Mouse (Mus musculus) MEL (cell line): ENCODE data around the gene Skida1. TPM values are rescaled to one million over a fixed set of nuclear protein-coding genes. Genes with fewer than 3 reads are reported as not detected.

Experiments
- DNase-seq: peaks from one replicate; pipeline ENCODE4 v3.0.0; 2011; ENCODE audit warnings: low read depth, low spot score
- H3K27ac ChIP-seq: 2 replicates; pipeline ENCODE4 v1.5.1; 2012; ENCODE audit warnings: low read depth, mild to moderate bottlenecking, control low read depth, low read length, moderate library complexity; ENCODE audit not compliant: control insufficient read depth
- H3K27me3 ChIP-seq, 2 experiments: fragments of 150-350 bp in 1 of 2; sonication (generic) in 1 of 2; 2 replicates each; pipeline ENCODE4 v1.6.1; 2012; ENCODE audit warnings: low read length in 2 of 2, mild to moderate bottlenecking in 2 of 2, improper control_type of control experiment in 1 of 2, moderate library complexity in 1 of 2; ENCODE audit not compliant: insufficient read depth in 2 of 2, control insufficient read depth in 1 of 2
- H3K36me3 ChIP-seq, 2 experiments: 2 replicates each; pipeline ENCODE4 v1.6.1; 2012 to 2014; ENCODE audit warnings: low read length in 2 of 2, improper control_type of control experiment in 1 of 2, inconsistent platforms in 1 of 2, mild to moderate bottlenecking in 1 of 2; ENCODE audit not compliant: insufficient read depth in 2 of 2, control insufficient read depth in 1 of 2
- H3K4me1 ChIP-seq, 2 experiments: fragments of 150-350 bp in 1 of 2; sonication (generic) in 1 of 2; 2 replicates each; pipeline ENCODE4 v1.6.1; 2012; ENCODE audit warnings: low read length in 2 of 2, improper control_type of control experiment in 1 of 2, mild to moderate bottlenecking in 1 of 2; ENCODE audit not compliant: insufficient read depth in 2 of 2, control insufficient read depth in 1 of 2
- H3K4me3 ChIP-seq, 2 experiments: fragments of 150-350 bp in 1 of 2; sonication (generic) in 1 of 2; 2 replicates each; pipeline ENCODE4 v1.5.1; 2012; ENCODE audit warnings: low read depth in 2 of 2, low read length in 2 of 2, mild to moderate bottlenecking in 2 of 2, moderate library complexity in 2 of 2, control low read depth in 1 of 2, improper control_type of control experiment in 1 of 2; ENCODE audit not compliant: control insufficient read depth in 1 of 2, insufficient read depth in 1 of 2
- H3K79me2 ChIP-seq: 2 replicates; pipeline ENCODE4 v1.6.1; 2012; ENCODE audit warnings: mild to moderate bottlenecking, low read length, moderate library complexity; ENCODE audit not compliant: control insufficient read depth, poor library complexity, insufficient read depth
- H3K9ac ChIP-seq: 2 replicates; pipeline ENCODE4 v1.6.1; 2012; ENCODE audit warnings: low read depth, mild to moderate bottlenecking, control low read depth, low read length, moderate library complexity; ENCODE audit not compliant: control insufficient read depth, poor library complexity, severe bottlenecking
- H3K9me3 ChIP-seq: fragments of 150-350 bp; sonication (generic); replicated peaks from 2 replicates; pipeline ENCODE4 v1.6.1; 2012; ENCODE audit warnings: mild to moderate bottlenecking, low read length, improper control_type of control experiment, moderate library complexity; ENCODE audit not compliant: insufficient read depth
- CHD1 ChIP-seq: IDR thresholded peaks from 2 replicates; pipeline ENCODE4 v1.6.1; 2012; ENCODE audit warnings: low read depth, mild to moderate bottlenecking, inconsistent platforms, low read length, improper control_type of control experiment
- CHD2 ChIP-seq: IDR thresholded peaks from 2 replicates; pipeline ENCODE4 v1.6.1; 2011; ENCODE audit warnings: low read length, improper control_type of control experiment
- ELF1 ChIP-seq: IDR thresholded peaks from 2 replicates; pipeline ENCODE4 v1.6.1; 2014; ENCODE audit warnings: low read depth, mild to moderate bottlenecking, inconsistent platforms, low read length, improper control_type of control experiment, moderate library complexity
- ETS1 ChIP-seq: IDR thresholded peaks from 2 replicates; pipeline ENCODE4 v1.6.1; 2012; ENCODE audit warnings: low read depth, mild to moderate bottlenecking, inconsistent platforms, low read length, improper control_type of control experiment, moderate library complexity
- GABPA ChIP-seq: IDR thresholded peaks from 2 replicates; pipeline ENCODE4 v1.6.1; 2012; ENCODE audit warnings: low read depth, mild to moderate bottlenecking, inconsistent platforms, low read length, improper control_type of control experiment, moderate library complexity
- GATA1 ChIP-seq: IDR thresholded peaks from 2 replicates; pipeline ENCODE4 v1.6.1; 2011; ENCODE audit warnings: low read depth, low read length, improper control_type of control experiment
- JUND ChIP-seq: IDR thresholded peaks from 2 replicates; pipeline ENCODE4 v1.6.1; 2011; ENCODE audit warnings: low read depth, mild to moderate bottlenecking, improper control_type of control experiment, low read length
- MAFK ChIP-seq: IDR thresholded peaks from 2 replicates; pipeline ENCODE4 v1.6.1; 2011; ENCODE audit warnings: low read depth, mild to moderate bottlenecking, low read length, improper control_type of control experiment, borderline replicate concordance
- MAZ ChIP-seq: IDR thresholded peaks from 2 replicates; pipeline ENCODE4 v1.6.1; 2012; ENCODE audit warnings: low read depth, mild to moderate bottlenecking, inconsistent platforms, low read length, improper control_type of control experiment
- MYB ChIP-seq: IDR thresholded peaks from 2 replicates; pipeline ENCODE4 v1.6.1; 2011; ENCODE audit warnings: mild to moderate bottlenecking, low read depth, low read length, improper control_type of control experiment
- MYC ChIP-seq: IDR thresholded peaks from 2 replicates; pipeline ENCODE4 v1.6.1; 2011; ENCODE audit warnings: low read depth, mild to moderate bottlenecking, low read length, improper control_type of control experiment, moderate library complexity
- NELFE ChIP-seq: IDR thresholded peaks from 2 replicates; pipeline ENCODE4 v1.6.1; 2011; ENCODE audit warnings: low read depth, low read length, improper control_type of control experiment
- POLR2A ChIP-seq, 2 experiments: IDR thresholded peaks; 2 replicates each; pipeline ENCODE4 v1.6.1; 2011 to 2012; ENCODE audit warnings: low read length in 2 of 2, mild to moderate bottlenecking in 2 of 2, control low read depth in 1 of 2, improper control_type of control experiment in 1 of 2, low read depth in 1 of 2, moderate library complexity in 1 of 2; ENCODE audit not compliant: control insufficient read depth in 1 of 2, insufficient read depth in 1 of 2, poor library complexity in 1 of 2
- POLR2AphosphoS2 ChIP-seq: IDR thresholded peaks from 2 replicates; pipeline ENCODE4 v1.6.1; 2011; ENCODE audit warnings: low read length, improper control_type of control experiment
- RAD21 ChIP-seq: IDR thresholded peaks from 2 replicates; pipeline ENCODE4 v1.6.1; 2011; ENCODE audit warnings: mild to moderate bottlenecking, low read depth, low read length, improper control_type of control experiment
- RCOR1 ChIP-seq: IDR thresholded peaks from 2 replicates; pipeline ENCODE4 v1.6.1; 2012; ENCODE audit warnings: low read depth, mild to moderate bottlenecking, inconsistent platforms, low read length, improper control_type of control experiment
- SMC3 ChIP-seq: IDR thresholded peaks from 2 replicates; pipeline ENCODE4 v1.6.1; 2011; ENCODE audit warnings: low read depth, low read length, improper control_type of control experiment
- TAL1 ChIP-seq: IDR thresholded peaks from 2 replicates; pipeline ENCODE4 v1.6.1; 2012; ENCODE audit warnings: mild to moderate bottlenecking, inconsistent platforms, low read length, moderate library complexity, mixed read lengths
- TBP ChIP-seq: IDR thresholded peaks from 2 replicates; pipeline ENCODE4 v1.8.0; 2011; ENCODE audit warnings: low read depth, low read length, improper control_type of control experiment
- UBTF ChIP-seq: IDR thresholded peaks from 2 replicates; pipeline ENCODE4 v1.6.1; 2012; ENCODE audit warnings: low read depth, mild to moderate bottlenecking, inconsistent platforms, low read length, improper control_type of control experiment, moderate library complexity, borderline replicate concordance; ENCODE audit not compliant: insufficient read depth
- USF2 ChIP-seq, 2 experiments: IDR thresholded peaks; 2 replicates each; pipeline ENCODE4 v1.6.1; 2011 to 2012; ENCODE audit warnings: improper control_type of control experiment in 2 of 2, low read length in 2 of 2, borderline replicate concordance in 1 of 2, inconsistent platforms in 1 of 2, low read depth in 1 of 2, mild to moderate bottlenecking in 1 of 2; ENCODE audit not compliant: insufficient read depth in 1 of 2
- ZKSCAN1 ChIP-seq: IDR thresholded peaks from 2 replicates; pipeline ENCODE4 v1.6.1; 2012; ENCODE audit warnings: low read depth, mild to moderate bottlenecking, inconsistent platforms, low read length, improper control_type of control experiment, moderate library complexity
- ZNF384 ChIP-seq: IDR thresholded peaks from 2 replicates; pipeline ENCODE4 v1.6.1; 2012; ENCODE audit warnings: low read depth, mild to moderate bottlenecking, inconsistent platforms, low read length, improper control_type of control experiment
- polyA plus RNA-seq, 2 experiments: library from polyadenylated mRNA; stranded (reverse) in 1 of 2; unstranded in 1 of 2; fragments of >175 nt in 1 of 2; fragments of >200 nt in 1 of 2; gene quantifications; 2 replicates each; pipeline versions ENCODE4 v1.2.1 to v1.2.4; 2012; ENCODE audit warnings: low replicate concordance in 2 of 2, low read depth in 1 of 2; ENCODE audit not compliant: insufficient read length in 2 of 2, insufficient read depth in 1 of 2, missing spikeins in 1 of 2
- total RNA-seq: library from RNA; depleted of rRNA; stranded (reverse); fragments of 300-350 nt; gene quantifications from 2 replicates; pipeline ENCODE4 v1.2.3, GENCODE M21; 2012

Gene Skida1
- total and polyA plus RNA-seq, 3 experiments = 0.12 to 0.88 TPM; not detected in 1

- H3K36me3 ChIP-seq = peaks cover 0 to 5% of the 10 kb centered on the region in 2 experiments; a peak in 1 of 4 replicates
- H3K9ac ChIP-seq = no peak overlapping the region
- peaks cover 10% of the 10 kb centered on the region; the same call in 1 of the 2 replicates for H3K79me2 ChIP-seq
- TF ChIP-seq MYB = no peak
- TF ChIP-seq MAFK = no peak
- no peak for TF ChIP-seq CHD1
- TF ChIP-seq CHD2 = no peak
- no peak for TF ChIP-seq ETS1
- no peak for TF ChIP-seq USF2 (IDR thresholded peaks at IDR 0.05; ENCODE audit: borderline replicate concordance in 1 of 2, insufficient read depth in 1 of 2, low read depth in 1 of 2, low read length in 2 of 2)
- no peak for TF ChIP-seq GATA1
- TF ChIP-seq POLR2AphosphoS2 = no peak
- no peak for TF ChIP-seq MAZ
- TF ChIP-seq POLR2A (IDR thresholded peaks at IDR 0.05; ENCODE audit: control insufficient read depth in 1 of 2, insufficient read depth in 1 of 2, low read depth in 1 of 2, low read length in 2 of 2, poor library complexity in 1 of 2) = no peak
- TF ChIP-seq TAL1 = no peak
- TF ChIP-seq SMC3 = no peak
- H3K4me3 ChIP-seq = no peak overlapping the region
- peaks cover 0 to 9% of the 10 kb centered on the region in 2 experiments; a peak in 1 of 4 replicates for H3K4me1 ChIP-seq
- H3K9me3 ChIP-seq = no peaks in the 10 kb centered on the region
- H3K27me3 ChIP-seq = peaks cover 2 to 5% of the 10 kb centered on the region in 2 experiments; a peak in 2 of 4 replicates
- no peak for DNase-seq
- H3K27ac ChIP-seq = no peak overlapping the region
Observed at GRCm38 (mm10) chr2:18051831-18052170, 3.0 kb upstream of the Skida1 start.

- H3K79me2 ChIP-seq = peaks cover 8% of the 10 kb centered on the region; the same call in 1 of the 2 replicates
- H3K27ac ChIP-seq = no peak overlapping the region
- TF ChIP-seq MAZ (no peak), ELF1 (no peak), UBTF (no peak), ZKSCAN1 (no peak), JUND (no peak), RAD21 (no peak), MYC (no peak), GABPA (no peak), CHD2 (no peak), USF2 (IDR thresholded peaks at IDR 0.05; ENCODE audit: borderline replicate concordance in 1 of 2, insufficient read depth in 1 of 2, low read depth in 1 of 2, low read length in 2 of 2) (no peak), RCOR1 (no peak), NELFE (no peak), POLR2AphosphoS2 (no peak), TBP (no peak), ZNF384 (no peak), TAL1 (no peak), CHD1 (no peak)
- peaks cover 0 to 9% of the 10 kb centered on the region in 2 experiments; a peak in 1 of 4 replicates for H3K4me1 ChIP-seq
- peaks cover 0 to 6% of the 10 kb centered on the region in 2 experiments; a peak in 1 of 4 replicates for H3K36me3 ChIP-seq
- H3K9me3 ChIP-seq = no peaks in the 10 kb centered on the region
- DNase-seq = no peak
- H3K4me3 ChIP-seq = no peak overlapping the region
- no peak overlapping the region for H3K9ac ChIP-seq
- peaks cover 6 to 11% of the 10 kb centered on the region in 2 experiments for H3K27me3 ChIP-seq
Observed at GRCm38 (mm10) chr2:18051026-18051830, 2.4 kb upstream of the Skida1 start.
